Mouse (Mus musculus): Measurements from ENCODE around the gene Vdac1. TPM values are rescaled to one million over a fixed set of nuclear protein-coding genes. Genes with fewer than 3 reads are reported as not detected.
A peak's percentile ranks its signal among the peaks of the same experiment; 100 is the strongest.

Vdac1 gene
- polyA plus RNA-seq, 1 experiment, result 64.8 TPM

GRCm38 (mm10) chr11:52358520-52358919 lies 2.1 kb upstream of the Vdac1 start:
- peaks cover 18% of the 10 kb centered on the region for H3K4me1 ChIP-seq (replicated peaks; ENCODE audit: control insufficient read depth, insufficient read depth, low read length)
- H3K27ac ChIP-seq (ENCODE audit: control insufficient read depth, insufficient read depth, low read length), result no peak overlapping the region
- no peaks in the 10 kb centered on the region for H3K36me3 ChIP-seq (ENCODE audit: control insufficient read depth, insufficient read depth, low read length)
- TF ChIP-seq POLR2A (IDR thresholded peaks at IDR 0.05; ENCODE audit: control insufficient read depth, extremely low read depth, insufficient read depth, low read length, poor library complexity) (no peak), CTCF (IDR thresholded peaks at IDR 0.05; ENCODE audit: borderline replicate concordance, control insufficient read depth, extremely low read depth, insufficient read depth, low read length, poor library complexity) (no peak)
- 91% methylated on average over 4 of the region's 4 CpGs for WGBS
- H3K27me3 ChIP-seq (ENCODE audit: control insufficient read depth, insufficient read depth, low read length), result no peaks in the 10 kb centered on the region
- H3K4me3 ChIP-seq (ENCODE audit: control insufficient read depth, insufficient read depth, low read length), result no peak overlapping the region
- DNase-seq, result no peak

DNA sequence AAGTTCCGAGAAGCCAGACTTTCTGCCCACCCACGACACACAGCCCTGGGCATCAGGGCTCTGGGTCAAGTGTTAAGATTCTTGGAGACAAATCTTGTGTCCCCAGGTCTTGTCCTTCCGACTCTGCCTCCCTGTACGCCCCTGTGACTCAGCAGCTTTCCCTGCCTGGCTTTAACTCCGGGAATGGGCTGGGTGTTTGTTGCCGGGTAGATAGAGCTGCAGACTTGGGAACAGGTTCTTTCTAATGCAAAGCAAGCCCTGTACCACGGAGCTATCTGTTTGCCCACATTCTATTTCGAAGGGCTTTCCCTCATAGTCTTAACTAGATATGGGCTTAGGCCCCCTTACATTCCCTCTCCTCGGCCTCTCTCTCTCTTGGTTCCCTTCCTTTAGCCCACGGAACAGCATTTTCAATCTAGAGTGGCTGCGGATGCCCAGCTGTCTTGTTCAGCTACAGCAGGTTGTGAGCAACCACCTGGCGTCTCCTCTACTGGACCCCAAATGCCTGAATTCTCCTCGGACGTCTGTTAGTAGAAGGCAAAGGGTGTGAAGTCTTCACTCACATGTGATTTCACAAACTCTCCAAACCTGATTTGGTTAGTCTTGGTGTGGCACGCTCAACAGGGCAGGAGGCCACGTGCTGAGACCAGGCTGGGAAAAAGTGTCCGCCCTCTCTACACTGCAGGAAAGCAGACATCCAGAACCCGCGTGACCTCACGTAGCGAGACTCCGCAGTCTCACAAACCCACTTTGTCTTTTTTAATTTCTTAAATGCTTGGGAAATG lies 782 bp upstream of the Vdac1 start:
- Histone ChIP-seq H3K36me3 (ENCODE audit: control insufficient read depth, insufficient read depth, low read length) (no peaks in the 10 kb centered on the region), H3K27ac (ENCODE audit: control insufficient read depth, insufficient read depth, low read length) (peak overlapping the region; percentile 9; the same call in 1 of the 2 replicates), H3K27me3 (ENCODE audit: control insufficient read depth, insufficient read depth, low read length) (no peaks in the 10 kb centered on the region), H3K4me1 (replicated peaks; ENCODE audit: control insufficient read depth, insufficient read depth, low read length) (peaks cover 23% of the 10 kb centered on the region), H3K4me3 (ENCODE audit: control insufficient read depth, insufficient read depth, low read length) (peak overlapping the region; percentile 83)
- 33% methylated on average over 22 of the region's 22 CpGs for WGBS
- DNase-seq, result no peak
- TF ChIP-seq POLR2A (IDR thresholded peaks at IDR 0.05; ENCODE audit: control insufficient read depth, extremely low read depth, insufficient read depth, low read length, poor library complexity), result no peak
- no peak for TF ChIP-seq CTCF (IDR thresholded peaks at IDR 0.05; ENCODE audit: borderline replicate concordance, control insufficient read depth, extremely low read depth, insufficient read depth, low read length, poor library complexity)

- WGBS, result under 1% methylated on average over 47 of the region's 47 CpGs
- H3K36me3 ChIP-seq (ENCODE audit: control insufficient read depth, insufficient read depth, low read length), result no peaks in the 10 kb centered on the region
- H3K4me3 ChIP-seq (ENCODE audit: control insufficient read depth, insufficient read depth, low read length), result peak overlapping the region; percentile 83
- H3K27me3 ChIP-seq (ENCODE audit: control insufficient read depth, insufficient read depth, low read length), result no peaks in the 10 kb centered on the region
- H3K27ac ChIP-seq (ENCODE audit: control insufficient read depth, insufficient read depth, low read length), result peak overlapping the region; percentile 50
- H3K4me1 ChIP-seq (replicated peaks; ENCODE audit: control insufficient read depth, insufficient read depth, low read length), result peaks cover 32% of the 10 kb centered on the region
- peak; percentile 30; the same call in 1 of the 2 replicates for TF ChIP-seq CTCF (IDR thresholded peaks at IDR 0.05; ENCODE audit: borderline replicate concordance, control insufficient read depth, extremely low read depth, insufficient read depth, low read length, poor library complexity)
- 0 out of 2 replicates have a peak, but pooled peaks have one; percentile 38 for TF ChIP-seq POLR2A (IDR thresholded peaks at IDR 0.05; ENCODE audit: control insufficient read depth, extremely low read depth, insufficient read depth, low read length, poor library complexity)
- no peak for DNase-seq
Measured at GRCm38 (mm10) chr11:52361287-52361921, 744 bp downstream of the Vdac1 start.

DNA sequence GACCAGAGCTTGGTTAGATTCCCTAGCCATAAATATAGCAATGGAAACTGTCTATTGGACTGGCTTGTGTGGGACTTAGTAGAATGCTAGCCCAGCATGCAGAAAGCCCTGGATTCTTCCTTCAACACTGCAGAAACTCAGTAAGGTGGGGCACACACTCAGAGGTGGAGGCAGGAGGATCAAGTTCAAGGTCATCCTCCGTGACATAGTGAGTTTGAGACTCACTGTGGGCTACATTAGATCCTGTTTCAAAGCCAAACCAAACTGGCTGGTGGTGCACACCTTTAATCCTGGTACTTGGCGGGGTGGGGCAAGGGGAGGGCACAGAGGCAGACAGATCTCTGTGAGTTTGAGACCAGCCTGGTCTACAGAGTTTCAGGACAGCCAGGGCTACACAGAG lies 3.7 kb downstream of the Vdac1 start:
- no peak overlapping the region for H3K4me3 ChIP-seq (ENCODE audit: control insufficient read depth, insufficient read depth, low read length)
- DNase-seq, result no peak

GRCm38 (mm10) chr11:52365143-52365542 lies 4.5 kb downstream of the Vdac1 start:
- TF ChIP-seq POLR2A (IDR thresholded peaks at IDR 0.05; ENCODE audit: control insufficient read depth, extremely low read depth, insufficient read depth, low read length, poor library complexity) (no peak), CTCF (IDR thresholded peaks at IDR 0.05; ENCODE audit: borderline replicate concordance, control insufficient read depth, extremely low read depth, insufficient read depth, low read length, poor library complexity) (no peak)
- no peak for DNase-seq
- no peaks in the 10 kb centered on the region for H3K36me3 ChIP-seq (ENCODE audit: control insufficient read depth, insufficient read depth, low read length)
- H3K27ac ChIP-seq (ENCODE audit: control insufficient read depth, insufficient read depth, low read length), result no peak overlapping the region
- H3K4me3 ChIP-seq (ENCODE audit: control insufficient read depth, insufficient read depth, low read length), result no peak overlapping the region
- H3K27me3 ChIP-seq (ENCODE audit: control insufficient read depth, insufficient read depth, low read length), result no peaks in the 10 kb centered on the region
- WGBS, result 74% methylated on average over 1 of the region's 1 CpGs
- peaks cover 36% of the 10 kb centered on the region for H3K4me1 ChIP-seq (replicated peaks; ENCODE audit: control insufficient read depth, insufficient read depth, low read length)

More for the DNA sequence above, 3.7 kb downstream of the Vdac1 start:
- Histone ChIP-seq H3K4me1 (replicated peaks; ENCODE audit: control insufficient read depth, insufficient read depth, low read length) (peaks cover 42% of the 10 kb centered on the region), H3K36me3 (ENCODE audit: control insufficient read depth, insufficient read depth, low read length) (no peaks in the 10 kb centered on the region), H3K27ac (ENCODE audit: control insufficient read depth, insufficient read depth, low read length) (no peak overlapping the region), H3K27me3 (ENCODE audit: control insufficient read depth, insufficient read depth, low read length) (no peaks in the 10 kb centered on the region)
- TF ChIP-seq CTCF (IDR thresholded peaks at IDR 0.05; ENCODE audit: borderline replicate concordance, control insufficient read depth, extremely low read depth, insufficient read depth, low read length, poor library complexity) (no peak), POLR2A (IDR thresholded peaks at IDR 0.05; ENCODE audit: control insufficient read depth, extremely low read depth, insufficient read depth, low read length, poor library complexity) (no peak)
- 89% methylated on average over 2 of the region's 2 CpGs for WGBS

DNA sequence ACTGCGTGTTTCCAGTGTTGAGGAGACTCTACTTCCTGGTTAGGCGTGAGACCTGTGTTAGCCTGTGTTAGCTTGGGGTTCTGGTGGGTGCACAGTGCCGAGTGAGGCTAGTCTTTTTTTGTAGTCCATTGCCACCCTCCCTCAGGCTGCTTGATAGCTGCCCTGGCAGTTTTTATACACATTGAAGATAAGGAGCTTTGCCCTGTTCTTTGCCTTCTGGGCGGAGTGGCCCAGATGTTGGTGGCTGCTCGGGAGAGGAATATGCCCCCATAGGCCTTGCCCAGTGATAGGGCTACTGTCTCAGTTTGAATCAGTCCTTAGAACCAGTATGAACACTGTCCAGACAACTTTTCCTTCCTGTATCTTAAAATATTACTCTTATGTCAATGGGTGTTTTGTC lies 5.7 kb downstream of the Vdac1 start:
- no peak overlapping the region for H3K4me3 ChIP-seq (ENCODE audit: control insufficient read depth, insufficient read depth, low read length)
- 87% methylated on average over 5 of the region's 5 CpGs for WGBS
- no peak for TF ChIP-seq CTCF (IDR thresholded peaks at IDR 0.05; ENCODE audit: borderline replicate concordance, control insufficient read depth, extremely low read depth, insufficient read depth, low read length, poor library complexity)
- no peak for TF ChIP-seq POLR2A (IDR thresholded peaks at IDR 0.05; ENCODE audit: control insufficient read depth, extremely low read depth, insufficient read depth, low read length, poor library complexity)
- DNase-seq, result no peak
- 0 out of 2 replicates have a peak overlapping the region, but pooled peaks have one; percentile 11 for H3K27ac ChIP-seq (ENCODE audit: control insufficient read depth, insufficient read depth, low read length)
- peaks cover 35% of the 10 kb centered on the region for H3K4me1 ChIP-seq (replicated peaks; ENCODE audit: control insufficient read depth, insufficient read depth, low read length)
- H3K27me3 ChIP-seq (ENCODE audit: control insufficient read depth, insufficient read depth, low read length), result no peaks in the 10 kb centered on the region
- H3K36me3 ChIP-seq (ENCODE audit: control insufficient read depth, insufficient read depth, low read length), result no peaks in the 10 kb centered on the region
